Mouse (Mus musculus): Measurements from ENCODE around the gene Olfr250. TPM values are rescaled to one million over a fixed set of nuclear protein-coding genes. Genes with fewer than 3 reads are reported as not detected.

Gene Olfr250
- not detected for polyA plus RNA-seq (2014; fragmentation: Illumina TruSeq; extraction: RNeasy Lipid Tissue Mini Kit (QIAGEN cat#74804); ENCODE audit: low read depth, low replicate concordance)

GRCm38 (mm10) chr9:38366596-38366995 is at the start of gene Olfr250:
Olfr250 (plus strand) TSS chr9:38366896.

GRCm38 (mm10) chr9:38328760-38329159 is 37.9 kb upstream of the Olfr250 start, which contains the start of gene Olfr25:
Olfr25 (plus strand) TSS chr9:38329060.

GRCm38 (mm10) chr9:38348111-38348510 is 18.6 kb upstream of the Olfr250 start, which contains the start of gene Olfr898:
Olfr898 (plus strand) TSS chr9:38348411.

GRCm38 (mm10) chr9:38376786-38377185 is 10.1 kb downstream of the Olfr250 start, which contains the start of gene Olfr251:
Olfr251 (plus strand) TSS chr9:38377086.

GRCm38 (mm10) chr9:38401398-38401797 is 34.7 kb downstream of the Olfr250 start, which contains the start of gene Olfr147:
Olfr147 (plus strand) TSS chr9:38401698.

Other genes with a start within 250 kb of the Olfr250 start
- gene Olfr890, start 224.4 kb upstream of the Olfr250 start, polyA plus RNA-seq (2014; fragmentation: Illumina TruSeq; extraction: RNeasy Lipid Tissue Mini Kit (QIAGEN cat#74804); ENCODE audit: low read depth, low replicate concordance), result not detected
- not detected for gene Olfr891, start 186.1 kb upstream of the Olfr250 start, polyA plus RNA-seq (2014; fragmentation: Illumina TruSeq; extraction: RNeasy Lipid Tissue Mini Kit (QIAGEN cat#74804); ENCODE audit: low read depth, low replicate concordance)
- gene Olfr893, start 158.5 kb upstream of the Olfr250 start, polyA plus RNA-seq (2014; fragmentation: Illumina TruSeq; extraction: RNeasy Lipid Tissue Mini Kit (QIAGEN cat#74804); ENCODE audit: low read depth, low replicate concordance), result not detected
- not detected for gene Olfr894, start 148.8 kb upstream of the Olfr250 start, polyA plus RNA-seq (2014; fragmentation: Illumina TruSeq; extraction: RNeasy Lipid Tissue Mini Kit (QIAGEN cat#74804); ENCODE audit: low read depth, low replicate concordance)
- gene Olfr143, start 114.1 kb upstream of the Olfr250 start, polyA plus RNA-seq (2014; fragmentation: Illumina TruSeq; extraction: RNeasy Lipid Tissue Mini Kit (QIAGEN cat#74804); ENCODE audit: low read depth, low replicate concordance), result not detected
- not detected for gene Olfr895, start 99.0 kb upstream of the Olfr250 start, polyA plus RNA-seq (2014; fragmentation: Illumina TruSeq; extraction: RNeasy Lipid Tissue Mini Kit (QIAGEN cat#74804); ENCODE audit: low read depth, low replicate concordance)
- not detected for gene Olfr896-ps1, start 75.8 kb upstream of the Olfr250 start, polyA plus RNA-seq (2014; fragmentation: Illumina TruSeq; extraction: RNeasy Lipid Tissue Mini Kit (QIAGEN cat#74804); ENCODE audit: low read depth, low replicate concordance)
- gene Olfr25, start 37.8 kb upstream of the Olfr250 start, polyA plus RNA-seq (2014; fragmentation: Illumina TruSeq; extraction: RNeasy Lipid Tissue Mini Kit (QIAGEN cat#74804); ENCODE audit: low read depth, low replicate concordance), result not detected
- gene Olfr898, start 18.5 kb upstream of the Olfr250 start, polyA plus RNA-seq (2014; fragmentation: Illumina TruSeq; extraction: RNeasy Lipid Tissue Mini Kit (QIAGEN cat#74804); ENCODE audit: low read depth, low replicate concordance), result not detected
- gene Olfr251, start 10.2 kb downstream of the Olfr250 start, polyA plus RNA-seq (2014; fragmentation: Illumina TruSeq; extraction: RNeasy Lipid Tissue Mini Kit (QIAGEN cat#74804); ENCODE audit: low read depth, low replicate concordance), result not detected
- gene Olfr147, start 34.8 kb downstream of the Olfr250 start, polyA plus RNA-seq (2014; fragmentation: Illumina TruSeq; extraction: RNeasy Lipid Tissue Mini Kit (QIAGEN cat#74804); ENCODE audit: low read depth, low replicate concordance), result not detected
- not detected for gene Olfr901, start 62.6 kb downstream of the Olfr250 start, polyA plus RNA-seq (2014; fragmentation: Illumina TruSeq; extraction: RNeasy Lipid Tissue Mini Kit (QIAGEN cat#74804); ENCODE audit: low read depth, low replicate concordance)
- gene Olfr902, start 80.8 kb downstream of the Olfr250 start, polyA plus RNA-seq (2014; fragmentation: Illumina TruSeq; extraction: RNeasy Lipid Tissue Mini Kit (QIAGEN cat#74804); ENCODE audit: low read depth, low replicate concordance), result not detected
- gene Olfr904, start 96.2 kb downstream of the Olfr250 start, polyA plus RNA-seq (2014; fragmentation: Illumina TruSeq; extraction: RNeasy Lipid Tissue Mini Kit (QIAGEN cat#74804); ENCODE audit: low read depth, low replicate concordance), result not detected
- gene Olfr905, start 104.2 kb downstream of the Olfr250 start, polyA plus RNA-seq (2014; fragmentation: Illumina TruSeq; extraction: RNeasy Lipid Tissue Mini Kit (QIAGEN cat#74804); ENCODE audit: low read depth, low replicate concordance), result not detected
- gene Olfr906, start 120.2 kb downstream of the Olfr250 start, polyA plus RNA-seq (2014; fragmentation: Illumina TruSeq; extraction: RNeasy Lipid Tissue Mini Kit (QIAGEN cat#74804); ENCODE audit: low read depth, low replicate concordance), result not detected
- gene Olfr907, start 128.9 kb downstream of the Olfr250 start, polyA plus RNA-seq (2014; fragmentation: Illumina TruSeq; extraction: RNeasy Lipid Tissue Mini Kit (QIAGEN cat#74804); ENCODE audit: low read depth, low replicate concordance), result not detected
- gene Olfr911-ps1, start 154.7 kb downstream of the Olfr250 start, polyA plus RNA-seq (2014; fragmentation: Illumina TruSeq; extraction: RNeasy Lipid Tissue Mini Kit (QIAGEN cat#74804); ENCODE audit: low read depth, low replicate concordance), result not detected
- gene Olfr910, start 171.0 kb downstream of the Olfr250 start, polyA plus RNA-seq (2014; fragmentation: Illumina TruSeq; extraction: RNeasy Lipid Tissue Mini Kit (QIAGEN cat#74804); ENCODE audit: low read depth, low replicate concordance), result not detected
- not detected for gene Olfr912, start 213.3 kb downstream of the Olfr250 start, polyA plus RNA-seq (2014; fragmentation: Illumina TruSeq; extraction: RNeasy Lipid Tissue Mini Kit (QIAGEN cat#74804); ENCODE audit: low read depth, low replicate concordance)
- gene Olfr913, start 225.9 kb downstream of the Olfr250 start, polyA plus RNA-seq (2014; fragmentation: Illumina TruSeq; extraction: RNeasy Lipid Tissue Mini Kit (QIAGEN cat#74804); ENCODE audit: low read depth, low replicate concordance), result not detected
- gene Olfr914, start 238.2 kb downstream of the Olfr250 start, polyA plus RNA-seq (2014; fragmentation: Illumina TruSeq; extraction: RNeasy Lipid Tissue Mini Kit (QIAGEN cat#74804); ENCODE audit: low read depth, low replicate concordance), result not detected

All from sigmoid colon, adult 10 weeks (tissue).